Comparison of ENCODE assay signal across 18 mouse cellular contexts in genomic region chrX:99498021-99498420, GRCm38 (mm10).
"Had no signal": no experiment of that assay in that cellular context is flagged by ENCODE, and none has a peak within 500 bp of the region (broad histone marks: within the 10 kb centered on the region; RNA-seq: fewer than 3 reads in every experiment).

No protein-coding gene starts in this region.

- H3K4me3 ChIP-seq: liver, embryonic 15.5 days; lung, embryonic 15.5 days; megakaryocyte, embryonic 14.5 days; midbrain, embryonic 12.5 days; midbrain, embryonic 15.5 days; neural tube, embryonic 12.5 days had no signal

- H3K4me1 ChIP-seq: liver, embryonic 15.5 days; lung, embryonic 15.5 days; megakaryocyte, embryonic 14.5 days; midbrain, embryonic 15.5 days; neural tube, embryonic 12.5 days had no signal

- H3K36me3 ChIP-seq: liver, embryonic 15.5 days; lung, embryonic 15.5 days; midbrain, embryonic 12.5 days; midbrain, embryonic 15.5 days; neural tube, embryonic 12.5 days had no signal

- DNase-seq: liver, postnatal 0 days; lung, adult 2 months; lung, postnatal 14 days; lung, postnatal 36 days; right cerebral cortex, postnatal 14 days; right cerebral cortex, postnatal 4 days; spleen, adult 18-20 months; thymus, adult 18-20 months; thymus, postnatal 14 days; thymus, postnatal 36 days had no signal

- H3K4me2 ChIP-seq: liver, embryonic 15.5 days; lung, embryonic 15.5 days; midbrain, embryonic 12.5 days; midbrain, embryonic 15.5 days; neural tube, embryonic 12.5 days had no signal

- H3K9me3 ChIP-seq: liver, embryonic 15.5 days; lung, embryonic 15.5 days; megakaryocyte, embryonic 14.5 days; midbrain, embryonic 12.5 days; midbrain, embryonic 15.5 days; neural tube, embryonic 12.5 days had no signal

- H3K27ac ChIP-seq: liver, embryonic 15.5 days; lung, embryonic 15.5 days; macrophage; midbrain, embryonic 12.5 days; midbrain, embryonic 15.5 days; neural tube, embryonic 12.5 days had no signal

- H3K27me3 ChIP-seq: lung, embryonic 15.5 days; neural tube, embryonic 12.5 days had no signal

- H3K9ac ChIP-seq: liver, embryonic 15.5 days; liver, postnatal 0 days; lung, embryonic 15.5 days; midbrain, embryonic 12.5 days; midbrain, embryonic 15.5 days; neural tube, embryonic 12.5 days had no signal

- ATAC-seq: liver, postnatal 0 days; lung, postnatal 0 days; midbrain, embryonic 15.5 days had no signal
